Mouse (Mus musculus): ENCODE measurements around the gene Tcerg1l. TPM values are rescaled to one million over a fixed set of nuclear protein-coding genes. Genes with fewer than 3 reads are reported as not detected.
A peak's percentile ranks its signal among the peaks of the same experiment; 100 is the strongest.

The Tcerg1l gene
- polyA plus RNA-seq, 2 experiments = 1.2 TPM

GRCm38 (mm10) chr7:138428826-138429225, 31.3 kb upstream of the Tcerg1l start:
- Histone ChIP-seq H3K4me2 (replicated peaks; ENCODE audit: low read depth, low read length, severe bottlenecking) (no peak overlapping the region), H3K27me3 (ENCODE audit: control insufficient read depth, insufficient read depth, low read length) (no peaks in the 10 kb centered on the region), H3K4me3 (replicated peaks; ENCODE audit: low read length) (no peak overlapping the region), H3K27ac (replicated peaks; ENCODE audit: low read depth, low read length) (no peak overlapping the region), H3K4me1 (ENCODE audit: control insufficient read depth, insufficient read depth, low read length) (peaks cover 4% of the 10 kb centered on the region; the same call in 1 of the 2 replicates), H3K9ac (ENCODE audit: low read depth, low read length, severe bottlenecking) (no peak overlapping the region), H3K36me3 (ENCODE audit: control insufficient read depth, insufficient read depth, low read length) (no peaks in the 10 kb centered on the region), H3K9me3 (ENCODE audit: control insufficient read depth, low read length) (no peaks in the 10 kb centered on the region)
- DNase-seq (ENCODE audit: low spot score) = no peak
- WGBS = 38% methylated on average over 1 of the region's 1 CpGs
- ATAC-seq (ENCODE audit: low FRiP score, low read depth) = no peak
- TF ChIP-seq POLR2A (IDR thresholded peaks at IDR 0.05; ENCODE audit: borderline replicate concordance, extremely low read depth, insufficient read depth, insufficient read length) = no peak

GRCm38 (mm10) chr7:138427441-138427840, 29.9 kb upstream of the Tcerg1l start:
- peak; percentile 43 for DNase-seq (ENCODE audit: low spot score)

GRCm38 (mm10) chr7:138413496-138413895, 16.0 kb upstream of the Tcerg1l start:
- no peak for ATAC-seq (ENCODE audit: low FRiP score, low read depth)
- DNase-seq (ENCODE audit: low spot score) = no peak
- Histone ChIP-seq H3K4me3 (replicated peaks; ENCODE audit: low read length) (no peak overlapping the region), H3K36me3 (ENCODE audit: control insufficient read depth, insufficient read depth, low read length) (no peaks in the 10 kb centered on the region), H3K4me2 (replicated peaks; ENCODE audit: low read depth, low read length, severe bottlenecking) (no peak overlapping the region), H3K9me3 (ENCODE audit: control insufficient read depth, low read length) (no peaks in the 10 kb centered on the region), H3K9ac (ENCODE audit: low read depth, low read length, severe bottlenecking) (no peak overlapping the region), H3K27me3 (ENCODE audit: control insufficient read depth, insufficient read depth, low read length) (no peaks in the 10 kb centered on the region), H3K27ac (replicated peaks; ENCODE audit: low read depth, low read length) (no peak overlapping the region), H3K4me1 (ENCODE audit: control insufficient read depth, insufficient read depth, low read length) (no peaks in the 10 kb centered on the region)
- TF ChIP-seq POLR2A (IDR thresholded peaks at IDR 0.05; ENCODE audit: borderline replicate concordance, extremely low read depth, insufficient read depth, insufficient read length) = no peak
- 69% methylated on average over 5 of the region's 5 CpGs for WGBS

More at GRCm38 (mm10) chr7:138427441-138427840, 29.9 kb upstream of the Tcerg1l start:
- no peak for TF ChIP-seq POLR2A (IDR thresholded peaks at IDR 0.05; ENCODE audit: borderline replicate concordance, extremely low read depth, insufficient read depth, insufficient read length)
- Histone ChIP-seq H3K9me3 (ENCODE audit: control insufficient read depth, low read length) (no peaks in the 10 kb centered on the region), H3K4me3 (replicated peaks; ENCODE audit: low read length) (no peak overlapping the region), H3K27ac (replicated peaks; ENCODE audit: low read depth, low read length) (no peak overlapping the region), H3K27me3 (ENCODE audit: control insufficient read depth, insufficient read depth, low read length) (no peaks in the 10 kb centered on the region), H3K4me2 (replicated peaks; ENCODE audit: low read depth, low read length, severe bottlenecking) (no peak overlapping the region), H3K9ac (ENCODE audit: low read depth, low read length, severe bottlenecking) (no peak overlapping the region), H3K36me3 (ENCODE audit: control insufficient read depth, insufficient read depth, low read length) (no peaks in the 10 kb centered on the region), H3K4me1 (ENCODE audit: control insufficient read depth, insufficient read depth, low read length) (peaks cover 4% of the 10 kb centered on the region; the same call in 1 of the 2 replicates)
- 17% methylated on average over 3 of the region's 3 CpGs for WGBS
- ATAC-seq (ENCODE audit: low FRiP score, low read depth) = peak; percentile 72

- Histone ChIP-seq H3K36me3 (ENCODE audit: control insufficient read depth, insufficient read depth, low read length) (no peaks in the 10 kb centered on the region), H3K9me3 (ENCODE audit: control insufficient read depth, low read length) (no peaks in the 10 kb centered on the region), H3K4me1 (ENCODE audit: control insufficient read depth, insufficient read depth, low read length) (peaks cover 10% of the 10 kb centered on the region), H3K4me2 (replicated peaks; ENCODE audit: low read depth, low read length, severe bottlenecking) (no peak overlapping the region), H3K27me3 (ENCODE audit: control insufficient read depth, insufficient read depth, low read length) (peaks cover 35% of the 10 kb centered on the region), H3K27ac (replicated peaks; ENCODE audit: low read depth, low read length) (no peak overlapping the region), H3K9ac (ENCODE audit: low read depth, low read length, severe bottlenecking) (no peak overlapping the region), H3K4me3 (replicated peaks; ENCODE audit: low read length) (no peak overlapping the region)
- 89% methylated on average over 5 of the region's 5 CpGs for WGBS
- no peak for ATAC-seq (ENCODE audit: low FRiP score, low read depth)
- TF ChIP-seq POLR2A (IDR thresholded peaks at IDR 0.05; ENCODE audit: borderline replicate concordance, extremely low read depth, insufficient read depth, insufficient read length) = no peak
- DNase-seq (ENCODE audit: low spot score) = no peak
Measured at GRCm38 (mm10) chr7:138401641-138402040, 4.1 kb upstream of the Tcerg1l start.

- H3K27ac ChIP-seq (replicated peaks; ENCODE audit: low read depth, low read length) = no peak overlapping the region
- WGBS = 82% methylated on average over 8 of the region's 8 CpGs
- peaks cover 10% of the 10 kb centered on the region for H3K4me1 ChIP-seq (ENCODE audit: control insufficient read depth, insufficient read depth, low read length)
- H3K4me2 ChIP-seq (replicated peaks; ENCODE audit: low read depth, low read length, severe bottlenecking) = no peak overlapping the region
- H3K36me3 ChIP-seq (ENCODE audit: control insufficient read depth, insufficient read depth, low read length) = no peaks in the 10 kb centered on the region
- no peak overlapping the region for H3K4me3 ChIP-seq (replicated peaks; ENCODE audit: low read length)
- no peaks in the 10 kb centered on the region for H3K9me3 ChIP-seq (ENCODE audit: control insufficient read depth, low read length)
- ATAC-seq (ENCODE audit: low FRiP score, low read depth) (no peak), DNase-seq (ENCODE audit: low spot score) (no peak)
- H3K9ac ChIP-seq (ENCODE audit: low read depth, low read length, severe bottlenecking) = no peak overlapping the region
- H3K27me3 ChIP-seq (ENCODE audit: control insufficient read depth, insufficient read depth, low read length) = peaks cover 40% of the 10 kb centered on the region
- TF ChIP-seq POLR2A (IDR thresholded peaks at IDR 0.05; ENCODE audit: borderline replicate concordance, extremely low read depth, insufficient read depth, insufficient read length) = no peak
Measured at GRCm38 (mm10) chr7:138400506-138401272, 3.2 kb upstream of the Tcerg1l start.
